Mouse (Mus musculus): ENCODE measurements around the gene Rbfox2.

GRCm38 (mm10) chr15:77323226-77323625, 16.4 kb upstream of the Rbfox2 start:
- TF ChIP-seq CTCF (IDR thresholded peaks at IDR 0.05; ENCODE audit: extremely low read depth, insufficient read depth, low read length) = no peak
- TF ChIP-seq POLR2A (IDR thresholded peaks at IDR 0.05; ENCODE audit: extremely low read depth, insufficient read depth, low read length) = no peak

All from cortical plate, adult 2 months (tissue).